Mouse (Mus musculus) retina, postnatal 7 days (tissue): Measurements from ENCODE around the gene Exoc3l.

Experiments used
- DNase-seq: peaks from one replicate; pipeline ENCODE4 v3.0.0-alpha.2; 2012; ENCODE audit warnings: low read depth, low spot score

Exoc3l gene

DNA sequence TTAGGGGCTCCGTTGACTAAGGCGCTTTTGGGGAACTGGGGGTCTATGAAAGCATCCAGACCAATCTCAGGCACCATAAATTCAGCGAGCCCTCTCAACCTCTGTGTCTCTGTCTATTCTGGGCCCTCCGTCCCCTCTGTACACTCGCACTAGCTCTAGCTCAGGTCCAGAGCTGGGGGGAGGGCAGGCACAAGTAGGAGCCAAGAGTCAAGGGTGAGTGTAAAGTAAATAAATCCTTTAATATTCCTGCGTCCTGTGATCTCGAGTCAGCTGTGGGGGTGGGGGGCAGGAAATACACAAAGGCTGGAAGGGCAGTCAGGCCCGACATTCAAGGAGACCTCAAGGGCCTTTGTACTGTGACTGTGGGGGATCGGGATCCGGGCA is 26.8 kb downstream of the Exoc3l start:
- DNase-seq, result no peak

DNA sequence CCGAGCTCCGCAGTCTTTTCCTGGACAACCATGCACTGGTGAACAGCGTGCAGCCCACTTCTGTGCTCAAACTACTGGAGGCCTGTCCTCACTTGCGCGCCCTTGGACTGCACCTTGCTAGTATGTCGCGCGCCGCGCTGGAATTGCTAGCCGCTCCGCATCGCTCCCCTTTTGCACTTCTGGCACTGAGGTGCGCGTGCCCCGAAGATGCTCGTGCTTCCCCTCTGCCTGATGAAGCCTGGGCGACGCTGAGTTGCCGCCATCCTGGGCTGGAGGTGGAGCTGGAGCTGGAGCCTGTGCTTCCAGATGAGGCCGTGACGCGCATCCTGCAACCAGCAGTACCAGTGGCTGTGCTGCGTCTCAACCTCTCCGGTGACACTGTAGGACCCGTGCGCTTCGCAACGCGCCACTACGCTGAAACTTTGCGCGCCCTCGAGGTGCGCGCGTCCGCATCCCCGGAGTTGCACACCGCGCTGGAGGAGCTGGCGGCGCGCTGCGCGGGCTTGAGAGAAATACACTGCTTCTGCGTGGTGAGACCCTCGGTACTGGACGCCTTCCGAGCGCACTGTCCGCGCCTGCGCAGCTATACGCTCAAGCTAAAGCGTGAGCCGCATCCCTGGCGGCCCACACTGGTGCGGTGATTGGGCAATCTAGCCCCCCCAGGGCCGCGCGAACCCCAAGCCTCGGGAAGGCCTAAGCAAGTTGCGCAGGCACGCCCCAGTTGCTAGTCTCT is 27.4 kb downstream of the Exoc3l start:
- no peak for DNase-seq

DNA sequence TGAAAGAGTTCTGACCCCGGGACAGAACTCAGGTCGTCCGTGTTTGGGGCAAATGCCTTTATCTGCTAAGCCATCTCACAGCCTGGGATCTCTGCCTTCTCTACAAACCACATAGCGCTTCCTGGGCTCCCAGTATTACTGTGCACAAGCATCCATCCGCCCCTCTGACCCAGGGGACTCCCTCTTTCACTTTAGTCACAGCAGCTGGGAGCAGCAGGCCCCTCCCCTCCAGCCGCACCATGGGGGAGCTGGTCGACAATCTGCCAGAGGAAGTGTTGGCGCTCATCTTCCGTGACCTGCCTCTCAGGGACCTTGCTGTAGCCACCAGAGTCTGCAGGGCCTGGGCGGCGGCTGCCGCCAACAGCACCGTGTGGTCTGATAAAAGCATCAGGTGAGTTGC is 29.1 kb downstream of the Exoc3l start:
- DNase-seq, result no peak

DNA sequence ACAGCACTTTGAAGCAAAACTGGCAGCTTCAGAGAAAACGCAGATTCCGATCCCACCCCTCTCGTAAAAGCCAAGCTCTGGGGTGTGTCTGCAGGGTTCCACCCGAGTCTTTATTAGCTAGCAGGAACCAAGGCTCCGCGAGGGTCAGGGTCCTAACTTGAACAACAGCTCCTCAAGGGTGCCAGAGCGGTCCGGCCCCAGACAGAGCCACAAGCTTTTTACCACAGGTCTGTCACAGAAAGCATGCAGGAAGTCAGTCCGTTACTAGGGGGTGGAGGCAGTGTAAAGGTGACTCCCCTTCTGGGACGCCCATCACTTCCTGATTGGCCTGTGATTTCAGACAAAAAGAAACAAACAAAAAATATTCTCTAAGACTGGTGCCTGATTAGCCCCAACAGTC is 30.8 kb downstream of the Exoc3l start:
- no peak for DNase-seq

DNA sequence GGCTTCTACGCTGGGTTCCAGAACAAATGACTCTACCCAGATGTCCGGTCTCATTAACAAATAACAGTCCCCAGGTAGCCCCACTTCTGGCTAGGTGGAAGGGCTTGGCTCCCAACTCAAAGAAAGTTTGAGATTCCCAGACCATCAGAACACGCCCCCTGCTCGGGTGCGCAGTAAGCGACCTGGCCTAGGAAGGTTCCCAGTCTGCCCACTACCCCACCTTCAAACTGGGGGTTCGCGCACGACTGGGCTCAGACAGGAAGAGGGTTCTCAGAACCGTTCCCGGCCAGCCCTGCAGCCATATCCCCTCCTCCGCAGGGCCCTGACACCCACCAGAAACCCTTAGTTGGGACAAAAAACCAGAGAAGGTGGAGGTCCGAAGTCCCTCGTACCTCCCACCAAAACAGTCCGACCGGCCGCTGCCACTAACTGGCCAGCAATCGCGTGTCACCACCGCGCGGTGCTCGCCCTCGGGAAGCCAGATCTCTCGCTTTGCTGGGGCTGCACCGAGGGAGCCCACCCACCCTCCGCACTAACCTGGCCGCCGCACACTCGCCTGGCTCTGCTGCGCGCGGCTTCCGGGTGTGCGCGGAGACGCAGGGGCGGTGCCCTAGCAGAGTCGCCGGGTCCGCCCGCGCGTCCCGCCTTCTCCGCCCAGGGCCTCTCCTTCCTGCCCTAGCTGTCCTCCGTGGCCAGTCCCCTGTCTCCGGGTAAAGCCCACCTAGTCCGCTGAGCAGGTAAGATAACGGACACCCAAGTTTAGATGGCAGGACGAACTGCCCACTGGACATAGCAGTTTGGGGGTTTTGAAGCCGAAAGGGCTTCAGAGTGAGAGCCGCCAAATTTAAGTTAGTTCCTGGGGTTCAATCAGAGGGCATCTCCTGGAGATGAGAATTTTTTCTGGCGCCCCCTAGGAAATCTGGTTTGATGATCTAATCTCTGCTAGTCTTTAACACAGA is 31.6 kb downstream of the Exoc3l start, which contains the start of the genes Tradd and Fbxl8:
Gene Tradd, minus strand, starts transcription at position 586 of the 959 bp plus-strand sequence.
Gene Fbxl8, plus strand, starts transcription at position 625 of the 959 bp plus-strand sequence.
- DNase-seq, result no peak

DNA sequence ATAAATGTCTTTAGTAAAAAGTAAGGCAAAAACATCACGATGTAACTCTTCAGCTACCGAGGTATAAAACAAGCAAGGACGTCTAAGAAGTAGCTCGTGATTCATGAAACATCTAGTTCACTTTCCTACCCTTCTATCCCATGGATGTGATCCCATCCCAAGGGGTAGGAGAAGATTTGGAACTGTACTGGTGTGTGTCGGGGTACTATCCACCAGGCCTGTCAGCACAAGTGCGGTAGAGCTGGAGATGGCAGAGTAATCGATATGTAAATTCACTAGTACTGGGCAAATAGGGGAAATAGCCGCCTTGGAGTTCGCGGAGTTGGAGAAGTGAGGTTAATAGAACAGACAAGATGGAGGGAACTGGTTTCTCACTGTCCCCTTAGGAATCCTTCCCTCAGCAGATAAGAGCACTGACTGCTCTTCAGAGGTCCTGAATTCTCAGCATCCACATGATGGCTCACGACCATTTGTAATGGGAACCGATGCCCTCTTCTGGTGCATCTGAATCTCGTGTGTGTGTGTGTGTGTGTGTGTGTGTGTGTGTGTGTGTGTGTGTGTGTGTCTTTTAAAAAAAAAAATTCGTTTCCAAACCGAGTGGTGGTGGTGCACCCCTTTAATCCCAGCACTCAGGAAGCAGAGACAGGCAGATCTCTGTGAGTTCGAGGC is 32.5 kb downstream of the Exoc3l start:
- DNase-seq, result no peak

DNA sequence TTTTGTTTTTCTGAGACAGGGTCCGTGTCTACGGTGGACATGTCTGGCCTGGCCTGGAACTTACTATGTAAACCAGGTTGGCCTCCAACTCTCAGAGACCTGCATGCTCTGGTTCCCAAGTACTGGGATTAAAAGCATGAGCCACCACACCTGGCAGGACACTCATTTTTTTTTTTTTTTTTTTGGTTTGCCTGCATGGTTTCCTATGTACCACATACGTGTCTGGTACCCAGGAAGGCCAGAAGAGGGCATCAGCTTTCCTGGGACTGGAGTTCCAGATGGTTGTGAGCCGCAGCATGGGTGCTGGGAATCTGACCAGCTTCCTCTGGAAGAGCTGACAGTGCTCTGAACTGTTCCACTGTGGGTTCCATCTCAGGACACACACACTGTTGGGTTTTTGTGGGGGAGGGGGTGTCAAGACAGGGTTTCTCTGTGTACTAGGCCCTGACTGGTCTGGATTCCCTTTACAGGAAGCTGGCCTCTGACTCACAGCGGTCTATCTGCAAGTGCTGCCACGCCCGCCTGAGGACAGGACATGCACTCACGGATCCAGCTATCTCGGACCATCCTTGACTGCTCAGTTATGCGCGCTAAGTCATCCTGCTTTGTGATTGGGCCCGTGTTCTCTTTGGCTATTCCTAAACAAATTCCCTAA is 34.4 kb downstream of the Exoc3l start:
- DNase-seq, result no peak

DNA sequence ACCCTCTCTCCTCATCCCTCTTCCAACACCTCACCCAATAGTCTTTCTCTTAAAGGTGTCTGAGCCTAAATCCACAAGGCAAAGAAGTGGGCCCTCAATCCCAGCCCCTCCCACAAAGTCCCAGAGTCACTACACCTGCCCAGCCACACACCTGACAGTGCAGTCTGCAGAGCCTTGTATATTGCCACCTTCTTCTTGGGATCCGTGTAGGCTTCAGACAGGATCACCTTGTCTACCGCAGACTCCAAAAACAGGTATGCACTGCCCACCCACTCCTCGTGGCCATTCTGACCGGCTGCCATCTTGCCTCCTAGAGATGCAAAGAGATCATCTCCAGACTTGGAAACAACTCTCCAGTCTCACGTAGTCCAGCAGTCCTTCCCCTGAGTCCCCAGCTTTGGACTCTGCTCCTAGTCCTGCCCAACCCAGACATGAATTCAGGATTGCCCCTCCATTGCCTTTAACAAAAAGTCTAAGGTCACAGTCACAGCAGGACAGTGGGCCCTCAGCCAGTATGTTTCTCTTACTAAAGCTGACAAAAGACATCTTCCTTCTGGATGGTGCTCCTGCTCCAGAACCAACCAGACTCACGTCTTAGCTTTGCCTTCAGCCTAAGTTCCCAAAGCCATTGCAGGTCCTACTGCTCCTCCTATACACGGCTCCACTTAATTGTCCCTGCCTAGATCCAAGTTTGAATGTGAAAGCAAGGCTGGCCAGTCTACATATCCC is 35.4 kb downstream of the Exoc3l start:
- DNase-seq, result no peak

DNA sequence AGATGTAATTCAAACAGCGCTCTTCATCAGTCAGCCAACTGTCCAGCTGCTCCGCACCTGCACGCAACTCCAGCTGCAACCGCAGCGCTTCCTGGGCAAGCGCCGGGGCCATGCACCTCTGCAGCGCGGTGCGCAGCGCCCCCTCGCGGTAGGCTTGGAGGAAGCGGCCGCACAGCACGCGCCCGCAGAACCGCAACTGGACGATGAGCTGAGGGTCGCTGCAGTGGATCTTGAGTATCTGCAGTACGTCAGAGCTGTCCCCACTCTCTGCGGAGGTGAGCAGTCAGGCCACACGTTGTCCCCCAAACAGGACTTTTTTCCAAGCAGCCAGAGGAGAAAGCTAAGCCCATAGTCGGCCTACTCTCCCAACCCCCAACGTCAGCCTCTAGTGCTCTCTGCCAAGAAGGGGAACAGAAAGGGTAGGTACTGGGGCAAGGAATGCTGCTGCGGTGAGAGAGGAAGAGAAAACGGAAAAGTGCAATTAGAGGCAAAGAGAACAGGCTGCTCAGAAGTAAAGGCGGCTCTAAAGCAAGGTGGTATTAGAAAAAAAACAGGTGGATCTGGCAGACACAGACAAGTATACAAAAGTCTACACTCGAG is 36.1 kb downstream of the Exoc3l start:
- DNase-seq, result peak; percentile 70

DNA sequence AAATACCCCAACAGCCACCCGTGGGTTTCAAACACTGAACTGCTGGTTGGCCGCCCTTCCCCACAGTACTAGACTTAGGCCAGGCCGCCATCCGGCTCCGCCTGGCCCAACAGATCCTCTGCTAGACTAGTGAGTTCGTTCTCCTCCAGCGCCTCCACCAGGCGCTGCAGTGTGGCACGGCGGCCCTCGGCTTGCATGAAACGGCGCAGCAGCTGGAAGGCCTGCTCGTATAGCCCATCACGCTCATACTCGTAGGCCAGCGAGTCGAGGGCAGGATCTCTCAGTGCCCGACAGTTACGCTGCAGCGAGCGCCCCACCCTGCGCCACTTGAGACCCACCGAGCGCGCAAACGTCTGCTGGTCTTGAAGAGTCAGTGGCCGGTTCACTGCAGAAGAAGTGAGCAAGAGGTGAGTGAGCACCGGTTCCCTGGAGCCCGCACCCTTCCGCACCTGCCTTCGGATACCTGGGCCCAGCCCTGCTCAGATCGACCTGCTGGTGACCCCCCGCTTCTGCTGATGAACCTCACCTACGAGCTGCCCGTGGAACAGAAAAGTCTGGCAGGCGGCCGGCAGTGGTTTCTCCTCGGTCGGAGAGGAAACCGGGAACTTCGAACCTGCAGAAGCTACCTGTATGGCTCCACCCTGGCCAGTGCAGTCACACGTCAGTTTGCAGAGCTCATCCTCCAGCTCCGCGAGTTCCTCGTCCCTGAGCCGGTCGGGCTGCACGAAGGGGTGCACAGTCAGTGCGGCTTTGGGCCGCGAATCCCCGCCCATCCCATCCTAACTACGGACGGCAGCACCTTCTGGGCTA is 36.8 kb downstream of the Exoc3l start:
- DNase-seq, result no peak

DNA sequence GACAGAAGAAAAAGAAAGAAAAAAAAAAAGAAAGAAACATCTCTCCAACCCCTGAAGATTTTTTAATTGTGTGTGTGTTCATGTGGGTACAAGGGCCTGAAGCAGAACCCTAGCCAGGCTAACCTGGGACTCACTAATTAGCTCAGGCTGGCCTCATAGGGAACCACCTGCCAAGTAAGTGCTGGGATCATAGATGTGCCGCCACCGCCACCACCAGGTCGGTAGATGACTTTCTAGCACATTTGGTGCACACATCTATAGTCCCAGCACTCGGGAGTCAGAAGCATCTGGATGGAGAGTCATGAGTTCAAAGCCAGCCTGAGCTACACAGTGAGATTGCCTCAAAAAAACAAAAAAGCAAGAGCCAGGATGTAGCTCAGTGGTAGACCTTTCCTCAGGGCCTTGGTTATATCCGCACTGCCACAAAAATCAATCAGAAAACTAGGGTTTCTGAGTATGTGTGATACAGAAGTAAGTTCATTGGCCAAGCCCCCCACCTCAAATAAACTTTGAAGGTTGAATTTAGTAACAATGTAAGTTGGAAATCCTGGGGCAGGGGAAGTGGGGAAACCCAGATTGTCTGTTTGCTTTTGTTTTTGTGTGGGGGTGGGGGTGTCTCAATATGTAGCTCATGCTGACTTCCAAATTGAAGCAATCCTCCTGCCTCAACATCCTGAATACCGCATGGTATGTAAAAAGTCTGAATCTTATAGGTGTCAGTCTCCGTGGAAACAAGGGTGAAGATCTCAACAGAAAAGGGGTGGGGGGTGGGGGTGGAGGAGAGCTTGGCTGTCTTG is 38.4 kb downstream of the Exoc3l start:
- no peak for DNase-seq

DNA sequence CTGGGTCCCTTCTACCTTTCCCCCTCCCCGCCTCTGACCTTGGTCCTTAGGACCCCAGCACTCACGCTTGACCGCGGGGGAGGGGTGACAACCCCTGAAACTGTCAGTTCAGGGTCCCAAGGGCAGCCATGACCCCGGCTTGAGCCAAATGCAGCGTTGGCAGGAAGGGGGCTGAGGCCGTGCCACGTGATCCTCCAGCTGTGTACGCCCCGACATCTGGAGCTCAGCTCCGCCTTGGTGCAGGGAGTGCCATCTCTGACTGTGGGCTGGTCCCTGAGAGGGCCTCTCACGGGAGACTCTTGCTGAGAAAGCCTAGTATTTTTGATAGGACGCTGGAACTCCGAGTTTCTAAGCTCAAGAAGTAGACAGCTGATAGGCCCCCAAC is 40.9 kb downstream of the Exoc3l start, which contains the start of gene B3gnt9:
Gene B3gnt9, minus strand, starts transcription at position 188 of the 385 bp plus-strand sequence.
- DNase-seq, result no peak

DNA sequence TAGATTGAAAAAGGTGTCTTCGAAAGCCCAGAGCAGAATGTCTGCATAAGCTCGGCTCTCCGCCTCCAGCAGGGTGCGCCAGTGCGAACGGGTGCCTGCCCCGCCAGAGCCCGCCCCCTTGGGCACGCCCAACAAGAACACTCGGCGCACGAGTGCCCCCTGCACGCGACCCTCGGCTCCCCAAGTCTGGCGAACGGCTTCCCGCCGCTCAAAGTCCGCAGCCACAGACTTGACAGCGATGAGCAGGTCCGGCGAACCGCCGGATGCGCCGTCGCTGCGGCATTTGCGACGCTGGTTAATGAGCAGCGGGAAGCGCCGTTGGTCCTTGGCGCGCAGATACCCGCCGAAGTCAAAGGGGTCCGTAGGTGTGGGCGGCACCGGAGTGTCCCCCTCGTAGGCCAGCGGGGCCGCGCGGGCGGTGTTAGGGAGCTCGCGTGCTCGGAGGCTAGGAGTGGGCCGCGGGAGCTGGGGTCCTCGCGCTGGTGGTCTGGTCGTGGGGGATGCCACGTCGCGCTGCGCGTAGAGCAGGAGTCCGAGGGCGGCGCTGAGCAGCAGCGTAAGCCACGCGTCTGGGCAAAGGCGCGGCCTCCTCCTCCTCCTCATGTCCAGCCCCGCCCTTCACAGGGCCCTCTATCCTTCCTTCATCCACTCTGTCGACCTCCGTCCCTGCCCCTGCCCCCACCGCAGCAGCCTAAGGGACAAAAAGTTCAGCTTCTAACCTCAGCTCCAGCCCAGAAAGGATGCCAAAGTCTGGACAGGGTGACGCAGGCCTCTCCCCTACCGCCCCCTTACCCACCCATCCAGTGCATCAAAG is 41.5 kb downstream of the Exoc3l start:
- peak; percentile 76 for DNase-seq

DNA sequence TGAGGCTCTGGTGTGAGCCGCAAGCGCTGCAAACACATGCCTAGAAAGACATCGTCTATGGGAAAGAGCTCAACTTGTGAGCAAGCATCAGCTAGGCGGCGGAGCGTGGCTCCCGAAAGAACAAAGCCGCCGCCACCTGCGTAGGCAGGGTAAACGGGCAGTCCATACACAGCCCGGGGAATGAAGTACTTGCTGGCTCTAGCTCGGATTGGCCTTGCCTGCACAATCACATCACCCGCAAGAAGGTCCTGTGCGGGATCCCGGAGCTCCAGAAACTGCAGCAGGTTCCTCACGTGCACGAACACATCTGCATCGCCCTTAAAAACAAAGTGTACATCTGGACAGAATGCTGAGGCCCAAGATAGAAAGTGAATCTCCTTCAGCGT is 42.1 kb downstream of the Exoc3l start:
- no peak for DNase-seq

DNA sequence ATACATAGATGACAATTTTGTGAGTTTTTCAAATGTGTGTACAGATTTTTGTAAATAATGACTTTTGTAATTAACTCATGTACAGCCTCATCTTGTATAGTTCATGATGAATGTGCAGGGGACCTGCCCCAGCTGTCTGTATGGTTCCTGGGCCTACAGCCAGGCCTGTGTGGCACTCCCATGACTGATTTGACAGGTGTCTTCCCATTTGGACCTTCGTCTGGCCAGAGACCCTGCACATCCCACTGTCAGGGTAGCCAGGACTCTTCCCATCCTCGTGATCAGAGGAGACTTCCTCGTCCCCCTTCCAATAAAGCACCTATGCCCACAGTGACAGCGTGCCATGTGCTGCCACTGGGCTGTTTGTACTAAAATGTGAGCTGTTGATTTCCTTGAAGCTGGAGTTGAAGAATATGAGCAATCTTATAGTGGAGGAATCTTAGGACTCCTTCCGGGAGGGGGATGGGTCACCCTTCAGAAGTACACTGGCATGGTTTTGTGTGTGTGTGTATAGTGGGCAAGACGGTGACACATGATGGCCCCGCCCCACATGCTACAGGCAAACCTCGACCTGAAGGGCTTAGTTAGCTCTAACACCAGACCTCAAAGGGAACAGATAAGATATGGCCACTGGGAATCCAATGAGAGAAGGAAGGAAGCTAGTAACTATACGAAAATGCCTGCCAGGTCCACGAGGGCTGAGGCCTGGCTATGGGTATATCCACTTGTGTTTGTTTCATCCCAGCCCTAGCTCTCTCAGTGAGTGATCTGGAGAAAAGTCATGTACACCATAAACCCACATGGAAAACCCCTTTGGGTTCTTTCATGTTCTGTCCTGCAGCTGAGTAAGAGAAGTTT is 43.0 kb downstream of the Exoc3l start:
- DNase-seq, result no peak

DNA sequence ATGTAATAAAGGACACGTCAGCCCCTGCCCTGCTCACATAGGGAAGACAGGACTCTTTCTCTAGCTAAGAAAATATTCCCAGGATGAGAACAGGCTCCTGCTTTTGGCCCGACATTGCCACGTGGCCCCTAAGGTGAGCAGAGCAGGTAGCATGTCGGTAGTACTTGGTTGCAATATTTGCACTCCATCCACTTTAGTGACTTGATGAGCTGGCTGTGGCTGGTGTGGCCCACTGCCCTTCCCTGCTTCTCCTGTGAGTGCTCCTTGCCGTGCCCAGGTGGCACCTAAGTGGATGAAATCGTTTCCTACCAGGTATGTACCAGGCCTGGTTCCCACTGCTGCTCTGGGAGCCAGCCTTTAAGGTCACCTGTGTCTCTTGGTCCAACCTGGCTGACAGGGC is 43.9 kb downstream of the Exoc3l start:
- no peak for DNase-seq

DNA sequence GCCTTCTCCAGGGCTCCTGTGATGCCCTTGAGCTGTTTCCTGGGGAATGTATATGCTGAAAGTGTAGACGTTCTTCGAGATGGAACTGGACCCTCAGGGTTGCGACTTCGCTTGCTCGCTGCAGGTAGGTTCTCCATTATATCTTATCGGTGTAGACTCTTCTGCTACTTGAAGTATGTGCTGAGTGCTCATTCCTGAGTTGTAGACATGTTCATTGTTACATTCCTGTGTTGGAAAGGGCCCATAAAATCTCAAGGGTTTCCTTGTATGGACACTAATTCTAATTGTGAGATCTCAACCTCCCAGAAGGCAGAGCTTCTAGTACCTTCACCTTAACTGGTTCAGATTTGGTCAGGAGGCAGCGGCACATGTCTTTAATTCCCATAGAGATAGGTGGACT is 54.9 kb downstream of the Exoc3l start:
- DNase-seq, result no peak
